Mouse (Mus musculus): ENCODE results near the gene Fmo3. TPM values are rescaled to one million over a fixed set of nuclear protein-coding genes. Genes with fewer than 3 reads are reported as not detected.

Gene Fmo3
- total RNA-seq, 2 experiments from 2014 or later = 0.53 TPM; not detected in 1

DNA sequence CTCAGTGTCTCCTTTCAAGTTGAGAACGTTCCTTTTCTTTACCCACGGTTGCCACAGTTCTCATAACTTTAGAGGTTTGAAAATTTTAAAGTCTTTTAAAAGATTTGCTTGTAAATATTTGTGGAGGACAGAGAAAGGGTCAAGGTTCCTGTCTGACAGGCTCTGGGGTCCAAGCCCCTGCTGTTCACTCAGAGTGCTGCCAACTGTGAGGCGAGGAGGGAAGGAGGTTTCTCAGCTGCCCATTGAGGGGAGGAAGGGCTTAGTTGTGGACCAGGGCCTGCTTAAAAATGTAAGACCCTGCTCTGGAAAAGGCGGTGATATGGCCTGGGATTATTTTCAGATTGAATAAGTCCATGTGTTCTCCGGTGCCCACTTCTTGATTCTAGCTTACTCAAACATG, 52.4 kb downstream of the Fmo3 start:
- DNase-seq = no peak

DNA sequence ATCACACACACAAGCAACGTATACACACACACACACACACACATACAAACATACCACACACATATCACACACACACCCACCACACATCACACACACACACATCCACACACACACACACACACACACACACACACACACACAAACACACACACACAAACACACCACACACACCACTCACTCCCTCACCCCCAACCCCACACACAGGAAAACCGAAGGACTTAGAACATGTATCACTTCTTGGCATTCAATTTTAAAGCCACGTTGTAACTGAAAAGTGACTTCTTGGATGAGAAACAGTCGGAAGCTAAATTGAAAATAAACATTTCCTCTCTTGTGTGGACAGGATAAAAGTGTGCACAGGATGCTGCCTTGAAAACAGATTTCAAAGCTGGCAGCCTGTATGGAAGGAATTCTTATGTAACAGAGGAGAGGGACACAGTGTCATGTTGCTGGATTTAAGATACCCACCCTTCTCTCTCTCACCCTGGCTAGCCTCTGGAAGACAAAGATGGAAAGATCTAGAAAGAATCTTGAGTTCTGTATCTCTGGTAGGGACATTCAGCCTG, 52.9 kb downstream of the Fmo3 start:
- intact Hi-C loops (cut with DNase I) = no loop called here
- DNase-seq = no peak

More for the DNA sequence above, 52.4 kb downstream of the Fmo3 start:
- intact Hi-C loops (cut with DNase I) = no loop called here

DNA sequence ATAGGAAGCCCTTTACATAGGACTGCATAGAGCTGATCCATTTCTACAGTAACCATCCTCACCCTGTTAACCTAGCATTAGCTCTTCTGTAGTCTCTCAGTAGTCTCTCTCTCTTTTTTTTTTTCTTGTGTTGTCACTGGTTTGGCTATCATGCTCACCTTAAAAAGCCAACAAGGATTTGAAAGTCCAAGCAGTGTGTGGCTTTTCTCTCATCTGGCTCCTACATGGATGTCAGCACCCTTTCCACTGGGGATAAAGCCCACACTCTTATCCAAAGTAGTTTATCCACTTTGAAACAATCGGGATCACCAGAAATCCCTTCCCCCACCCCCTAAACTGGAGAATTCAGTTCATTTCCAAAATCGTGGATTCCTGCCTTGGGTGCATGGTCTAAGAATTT, 53.7 kb downstream of the Fmo3 start:
- DNase-seq = no peak
- intact Hi-C loops (cut with DNase I) = no loop called here

DNA sequence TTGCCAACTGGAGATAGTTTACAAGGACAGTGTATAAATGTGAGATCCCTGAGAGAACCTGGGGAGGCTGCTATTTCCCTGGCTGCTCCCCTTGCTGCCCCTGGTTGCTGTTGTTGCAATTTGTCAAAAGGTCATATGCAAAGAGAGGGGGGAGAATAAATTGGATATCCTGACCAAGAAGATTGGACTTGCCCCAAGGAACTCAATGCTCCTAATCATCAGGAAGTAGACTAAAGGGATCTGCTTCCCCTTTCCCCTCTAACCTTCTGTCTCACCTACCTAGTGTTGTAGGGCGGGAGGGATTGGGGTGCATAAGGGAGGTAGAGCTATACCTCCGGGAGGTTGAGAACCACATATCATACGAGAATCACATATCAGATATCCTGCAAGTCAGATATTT, 55.2 kb downstream of the Fmo3 start:
- no peak for DNase-seq
- intact Hi-C loops (cut with DNase I) = no loop called here

- no peak for DNase-seq
- intact Hi-C loops (cut with DNase I) = no loop called here
These were observed 59.2 kb downstream of the Fmo3 start for GRCm38 (mm10) chr1:162925121-162925520.

- no peak for DNase-seq
- intact Hi-C loops (cut with DNase I) = no loop called here
These were observed 67.7 kb downstream of the Fmo3 start for GRCm38 (mm10) chr1:162916661-162917060.

GRCm38 (mm10) chr1:162914932-162915556, 69.3 kb downstream of the Fmo3 start:
- intact Hi-C loops (cut with DNase I) = no loop called here
- DNase-seq = no peak

DNA sequence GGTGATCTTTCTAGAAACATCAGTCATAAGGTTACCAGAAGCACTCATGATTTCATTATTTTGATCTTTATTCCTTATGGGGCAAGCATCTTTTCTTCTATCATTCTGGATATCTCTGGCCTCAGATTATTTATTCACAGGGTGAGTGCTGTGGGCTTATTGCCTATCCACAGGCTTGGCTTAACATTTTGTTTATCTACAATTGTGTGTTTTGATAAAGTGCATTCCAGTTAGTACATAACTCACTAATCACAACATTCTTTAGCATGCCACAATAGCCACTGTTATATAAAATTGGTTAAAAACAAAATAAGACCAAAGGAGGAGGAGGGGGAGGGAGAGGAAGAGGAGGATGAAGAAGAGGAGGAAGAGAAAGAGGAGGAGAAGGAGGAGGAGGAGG, 72.2 kb downstream of the Fmo3 start:
- intact Hi-C loops (cut with DNase I) = no loop called here
- no peak for DNase-seq

Other genes with a start within 250 kb of the Fmo3 start
- 10 to 100 TPM; 93.2 to 98.1 TPM for gene Prrc2c, start 244.0 kb downstream of the Fmo3 start, total RNA-seq (2021)
- under 1 TPM in 1 of 2 experiments, not detected in 1; 0.31 TPM for gene Fmo4, start 170.6 kb downstream of the Fmo3 start, total RNA-seq (2021)
- 10 to 100 TPM; 32.4 to 46.2 TPM for gene Fmo1, start 117.9 kb downstream of the Fmo3 start, total RNA-seq (2021)
- gene Fmo2, start 85.8 kb downstream of the Fmo3 start, total RNA-seq (2021) = 10 to 100 TPM in 1 of 2 experiments, 1 to 10 TPM in 1; 8.7 to 22.0 TPM
- gene Fmo6, start 47.0 kb downstream of the Fmo3 start, total RNA-seq (2021) = not detected
- not detected for gene Mroh9, start 101.1 kb upstream of the Fmo3 start, total RNA-seq (2021)

All from heart, postnatal 14 days (tissue).